Mouse (Mus musculus) left cerebral cortex, postnatal 25 days (tissue): ENCODE measurements at regions not wholly inside any gene's neighbourhood (a gene's known extent, or its start where the extent isn't known, plus 50 kb on each side); places are given as distances from the start of the nearest gene placed in this dataset.

Experiments used
- DNase-seq, 2 experiments: peaks; one replicate each; pipeline ENCODE4 v3.0.0; 2022; ENCODE audit warnings: low spot score in 2 of 2, mixed read lengths in 1 of 2
- intact Hi-C: fragments of 180-260 bp; cut with DNase I; formaldehyde crosslinking; loops from one replicate; pipeline ENCODE4 v1.15.1; 2025
- microRNA-seq, 2 experiments: library from miRNA; unstranded; fragments of <30 nt; microRNA quantifications; one replicate each; pipeline ENCODE4 v1.2.0; 2022

GRCm38 (mm10) chr14:111429101-111429857, 245.6 kb upstream of the Slitrk5 start:
- no peak for DNase-seq
- intact Hi-C loops: no loop called here

Small RNA genes in the stretch of these regions (microRNA-seq; reads per million reads assigned to microRNA genes)
- 0 reads per million in 2 experiments for gene Gm22802
